Mouse (Mus musculus) kidney, adult 2 months (tissue): ENCODE measurements around the gene Pnpo. TPM values are rescaled to one million over a fixed set of nuclear protein-coding genes. Genes with fewer than 3 reads are reported as not detected.
A peak's percentile ranks its signal among the peaks of the same experiment; 100 is the strongest.

Experiments
- DNase-seq: peaks from one replicate; pipeline ENCODE4 v3.0.0; 2021
- H3K27ac ChIP-seq: fragments of 200-500 bp; 2 replicates; pipeline ENCODE4 v1.5.1; 2012; ENCODE audit warnings: low read depth, low read length, control low read depth, inconsistent platforms; ENCODE audit not compliant: insufficient read depth
- H3K27me3 ChIP-seq: fragments of 200-500 bp; replicated peaks from 2 replicates; pipeline ENCODE4 v1.6.1; 2012; ENCODE audit warnings: mild to moderate bottlenecking, moderate library complexity, low read length, inconsistent platforms; ENCODE audit not compliant: control insufficient read depth, insufficient read depth
- H3K36me3 ChIP-seq: fragments of 200-500 bp; 2 replicates; pipeline ENCODE4 v1.6.1; 2012; ENCODE audit warnings: mild to moderate bottlenecking, moderate library complexity, low read length, inconsistent platforms; ENCODE audit not compliant: control insufficient read depth, insufficient read depth
- H3K4me1 ChIP-seq: fragments of 200-500 bp; 2 replicates; pipeline ENCODE4 v1.6.1; 2011; ENCODE audit warnings: low read length; ENCODE audit not compliant: control insufficient read depth, insufficient read depth
- H3K4me3 ChIP-seq: fragments of 200-500 bp; 2 replicates; pipeline ENCODE4 v1.5.1; 2011; ENCODE audit warnings: mild to moderate bottlenecking, low read depth, low read length, control low read depth; ENCODE audit not compliant: insufficient read depth
- CTCF ChIP-seq: fragments of 200-500 bp; conservative IDR thresholded peaks from 2 replicates; pipeline ENCODE4 v1.5.1; 2011; ENCODE audit warnings: low read depth, mild to moderate bottlenecking, control low read depth, low read length, moderate library complexity, mixed read lengths; ENCODE audit not compliant: insufficient read depth, insufficient read length
- POLR2A ChIP-seq: fragments of 200-500 bp; IDR thresholded peaks from one replicate; pipeline ENCODE4 v1.6.1; 2011; ENCODE audit warnings: low read depth, low read length, control low read depth
- WGBS: fragments of 180-500 bp; shearing (Covaris S2); methylation state at CpG from one replicate; pipeline ENCODE4 v1.1.7; 2018; 5-methylcytosine and 5-hydroxymethylcytosine counted together
- polyA plus RNA-seq: library from polyadenylated mRNA; depleted of rRNA; stranded (reverse); fragments of >200 nt; gene quantifications from 2 replicates; pipeline ENCODE4 v1.2.3, GENCODE M21; 2012; rRNA removed

The Pnpo gene
- 73.0 and 77.1 TPM in 2 replicates for polyA plus RNA-seq

DNA sequence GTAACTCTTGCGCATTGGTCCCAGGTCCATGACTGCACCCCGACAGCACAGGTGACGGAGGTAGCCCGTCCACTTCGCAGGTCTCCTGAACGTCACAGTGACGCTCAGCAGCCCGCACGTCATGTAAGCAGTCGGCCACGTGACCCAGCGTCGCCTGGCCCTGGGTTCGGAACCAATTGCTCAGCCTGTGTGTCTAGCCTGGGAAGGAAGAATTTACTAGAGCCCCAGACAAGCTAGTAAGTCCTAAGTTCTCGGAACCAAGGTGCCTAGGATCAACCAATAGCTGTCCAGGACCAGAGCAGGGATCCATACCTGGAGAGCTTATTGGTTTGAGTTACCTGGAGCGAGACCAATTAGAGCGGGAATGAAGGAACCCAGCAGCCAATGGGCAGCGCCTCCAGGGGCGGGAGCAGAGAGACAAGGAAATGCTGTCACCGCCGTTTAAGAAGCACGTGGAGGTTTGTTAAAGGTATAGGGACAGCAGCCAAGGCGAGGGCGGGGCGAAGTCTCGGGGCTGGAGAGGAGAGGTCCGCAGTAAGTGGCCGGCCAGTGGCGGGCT is at the start of gene Pnpo:
Gene Pnpo, minus strand, starts transcription at position 241 of the 559 bp plus-strand sequence.
- H3K27ac ChIP-seq, result peak within 1 kb of the TSS; percentile 46
- H3K36me3 ChIP-seq, result no peaks in the 10 kb centered on the region
- WGBS, result 2% methylated on average over 29 of the region's 29 CpGs
- TF ChIP-seq POLR2A (no peak), CTCF (no peak)
- peak; percentile 99 for DNase-seq
- H3K27me3 ChIP-seq, result no peaks in the 10 kb centered on the region
- H3K4me3 ChIP-seq, result peak within 1 kb of the TSS; percentile 75
- peaks cover 7% of the 10 kb centered on the region for H3K4me1 ChIP-seq

DNA sequence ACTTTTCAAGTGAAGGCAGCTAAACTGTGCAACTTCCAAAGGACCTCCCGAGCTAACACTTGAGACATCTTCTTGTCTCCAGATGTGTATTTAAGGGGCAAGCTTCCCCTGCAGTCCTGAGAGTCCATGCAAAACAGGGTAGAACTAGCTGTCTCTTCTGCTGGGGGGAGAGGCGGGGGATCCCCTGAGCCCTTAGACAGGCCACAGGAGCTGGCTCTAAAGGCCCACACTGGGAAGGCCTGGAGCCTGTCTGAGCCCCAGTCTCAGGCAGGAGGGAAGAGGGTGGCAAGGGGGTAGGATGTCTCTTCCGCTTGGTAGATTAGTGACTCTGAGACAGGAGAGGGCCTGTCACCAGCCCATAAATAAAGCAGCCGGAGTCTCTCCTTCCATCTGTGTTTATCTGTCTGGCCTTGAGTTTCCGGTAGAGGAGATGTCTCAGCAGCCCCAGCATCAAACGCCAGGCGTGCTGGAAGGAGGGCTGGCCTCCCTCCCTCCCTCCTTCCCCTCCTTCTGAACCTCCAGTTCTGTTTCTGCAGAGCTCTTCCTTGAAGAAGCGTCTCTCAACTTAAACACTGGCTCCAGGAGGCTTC is 49.0 kb upstream of the Pnpo start:
- H3K27ac ChIP-seq, result no peak overlapping the region
- H3K4me1 ChIP-seq, result no peaks in the 10 kb centered on the region
- H3K4me3 ChIP-seq, result no peak overlapping the region
- H3K27me3 ChIP-seq, result no peaks in the 10 kb centered on the region
- 67% methylated on average over 8 of the region's 8 CpGs for WGBS
- no peaks in the 10 kb centered on the region for H3K36me3 ChIP-seq
- DNase-seq, result no peak
- no peak for TF ChIP-seq POLR2A
- TF ChIP-seq CTCF, result no peak

DNA sequence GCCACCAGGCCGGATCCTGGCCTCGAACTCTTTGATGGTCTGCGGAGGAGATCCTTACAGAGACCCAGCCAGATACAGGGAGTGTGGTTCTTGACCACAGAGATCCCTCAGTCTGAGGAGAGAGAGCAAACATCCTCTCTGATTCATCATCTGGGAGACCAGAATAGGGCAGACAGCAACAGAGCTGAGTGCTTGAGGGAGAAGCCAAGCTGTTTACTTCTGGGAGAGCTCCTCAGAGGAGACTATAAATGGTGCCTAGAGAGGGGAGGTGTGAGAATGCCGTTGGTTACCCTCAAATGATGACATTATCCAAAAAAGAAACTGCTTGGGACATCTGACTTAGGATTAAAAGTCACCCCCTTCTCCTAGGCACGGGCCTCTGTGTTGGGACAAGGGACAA is 47.7 kb upstream of the Pnpo start:
- DNase-seq, result no peak
- Histone ChIP-seq H3K36me3 (no peaks in the 10 kb centered on the region), H3K27me3 (no peaks in the 10 kb centered on the region), H3K27ac (no peak overlapping the region), H3K4me1 (no peaks in the 10 kb centered on the region), H3K4me3 (no peak overlapping the region)
- 86% methylated on average over 5 of the region's 5 CpGs for WGBS
- no peak for TF ChIP-seq CTCF
- no peak for TF ChIP-seq POLR2A

DNA sequence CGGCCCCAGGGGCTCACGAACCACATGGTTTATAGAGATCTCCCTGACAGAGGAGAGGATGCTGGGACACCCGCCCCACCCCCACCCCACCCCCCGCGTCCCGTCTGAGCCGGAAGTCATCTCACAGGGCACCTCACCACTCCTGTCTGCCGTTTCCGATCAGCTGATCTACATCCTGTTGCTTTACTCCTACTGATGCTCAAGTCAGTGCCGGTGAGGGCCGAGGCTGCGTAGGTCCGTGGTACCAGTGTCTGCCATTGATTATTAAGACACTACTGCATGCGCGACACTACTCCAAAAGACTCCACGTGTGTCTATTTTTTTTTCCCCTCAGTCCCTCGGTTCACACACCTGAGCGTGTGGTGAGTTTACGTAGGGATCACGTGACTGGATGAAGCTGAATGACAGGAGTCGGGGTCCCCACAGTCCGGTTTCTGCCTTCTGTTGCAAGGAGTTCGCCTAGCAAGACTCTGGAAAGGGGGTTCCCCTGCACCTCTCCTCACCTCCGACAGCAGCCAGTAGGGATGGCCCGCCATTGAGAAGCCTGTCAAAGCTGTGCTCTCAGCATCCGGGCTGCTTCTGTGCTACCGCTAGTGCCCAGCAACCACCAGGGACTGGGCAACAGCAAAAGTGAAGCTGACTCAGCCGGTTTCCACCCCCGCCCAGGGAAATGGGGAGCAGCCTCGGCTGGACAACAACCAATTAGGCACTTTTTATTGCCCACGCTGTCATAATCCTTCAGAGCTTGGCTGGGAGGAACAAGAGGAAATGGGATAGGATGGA is 44.3 kb upstream of the Pnpo start:
- Histone ChIP-seq H3K4me1 (no peaks in the 10 kb centered on the region), H3K4me3 (peak overlapping the region; percentile 17), H3K27ac (no peak overlapping the region), H3K27me3 (no peaks in the 10 kb centered on the region), H3K36me3 (no peaks in the 10 kb centered on the region)
- no peak for DNase-seq
- WGBS, result 11% methylated on average over 31 of the region's 31 CpGs
- TF ChIP-seq POLR2A (no peak), CTCF (no peak)

DNA sequence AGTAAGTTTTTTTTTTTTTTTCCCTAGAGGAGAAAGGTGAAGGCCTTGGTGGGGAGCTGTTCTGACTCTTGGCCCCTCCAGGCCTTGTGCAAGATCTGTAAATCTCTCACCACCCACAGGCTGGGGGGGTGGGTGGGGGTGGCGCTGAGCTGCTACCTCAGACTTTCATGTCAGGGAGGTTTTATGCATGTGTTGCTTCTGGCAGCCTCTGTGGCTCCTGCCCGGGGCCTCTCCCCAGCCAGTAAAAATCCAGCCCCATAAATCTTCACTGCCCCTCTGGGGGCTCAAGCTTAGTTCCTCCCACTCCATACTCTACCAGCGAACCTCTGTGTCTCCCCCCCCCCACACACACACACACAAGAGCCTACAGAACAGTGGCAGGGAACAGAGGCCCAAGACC is 42.7 kb upstream of the Pnpo start:
- H3K4me3 ChIP-seq, result no peak overlapping the region
- no peaks in the 10 kb centered on the region for H3K4me1 ChIP-seq
- no peak for TF ChIP-seq POLR2A
- no peak for TF ChIP-seq CTCF
- no peaks in the 10 kb centered on the region for H3K27me3 ChIP-seq
- 40% methylated on average over 3 of the region's 3 CpGs for WGBS
- H3K27ac ChIP-seq, result no peak overlapping the region
- DNase-seq, result no peak
- no peaks in the 10 kb centered on the region for H3K36me3 ChIP-seq

DNA sequence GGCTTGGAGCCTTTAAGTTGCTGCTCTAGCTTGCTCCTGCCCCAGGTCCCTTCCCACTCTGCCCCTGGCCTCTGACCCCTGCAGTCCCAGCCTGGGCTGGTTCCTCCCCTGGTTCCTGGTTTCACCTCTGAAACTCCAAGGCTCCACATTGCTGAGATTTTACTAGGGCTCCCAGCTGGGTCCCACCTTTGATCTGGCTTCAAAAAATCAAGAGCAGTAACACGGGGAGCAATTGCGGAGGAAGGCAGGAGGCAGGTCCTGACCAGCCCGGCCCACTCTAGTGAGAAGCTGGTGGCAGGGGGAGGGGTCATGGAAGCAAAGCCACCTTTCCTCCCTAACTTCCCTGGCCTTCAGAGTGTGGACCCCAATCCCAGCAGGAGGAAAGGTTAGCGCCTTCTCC is 41.1 kb upstream of the Pnpo start:
- DNase-seq, result no peak
- Histone ChIP-seq H3K4me3 (no peak overlapping the region), H3K4me1 (no peaks in the 10 kb centered on the region), H3K36me3 (no peaks in the 10 kb centered on the region), H3K27ac (no peak overlapping the region), H3K27me3 (no peaks in the 10 kb centered on the region)
- no peak for TF ChIP-seq CTCF
- no peak for TF ChIP-seq POLR2A
- 58% methylated on average over 4 of the region's 4 CpGs for WGBS

DNA sequence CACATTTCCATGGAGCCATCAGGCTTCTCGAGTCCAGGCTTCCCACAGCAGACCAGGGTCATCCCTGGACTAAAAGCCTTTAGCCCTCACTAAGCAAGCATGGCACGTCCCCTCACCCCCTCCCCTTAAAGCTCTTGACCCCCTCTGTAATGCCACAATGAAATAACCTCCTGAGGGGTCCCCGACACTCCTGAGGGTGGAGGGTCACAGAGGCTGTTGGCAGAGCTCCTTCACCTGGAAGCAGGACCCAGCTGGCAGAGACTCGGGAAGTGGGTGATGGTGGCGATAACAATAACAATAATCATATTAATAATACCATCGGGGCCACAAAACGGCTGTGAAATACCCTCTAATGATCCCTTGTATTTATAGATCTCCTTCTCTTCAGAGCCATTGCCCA is 39.1 kb upstream of the Pnpo start, which contains the start of gene Sp2:
Gene Sp2, minus strand, starts transcription at position 101 of the 400 bp plus-strand sequence.
- no peak for DNase-seq
- H3K27me3 ChIP-seq, result no peaks in the 10 kb centered on the region
- 63% methylated on average over 7 of the region's 7 CpGs for WGBS
- no peak within 1 kb of the TSS for H3K4me3 ChIP-seq
- H3K27ac ChIP-seq, result no peak within 1 kb of the TSS
- H3K4me1 ChIP-seq, result no peaks in the 10 kb centered on the region; the same call in 1 of the 2 replicates
- TF ChIP-seq CTCF (no peak), POLR2A (no peak)
- H3K36me3 ChIP-seq, result no peaks in the 10 kb centered on the region
